Mouse (Mus musculus) A20 (cell line): ENCODE data around the gene Unc5c.

Experiments
- DNase-seq: peaks from one replicate; pipeline ENCODE4 v3.0.0-alpha.2; 2011; ENCODE audit warnings: low read depth, low spot score

The Unc5c gene

DNA sequence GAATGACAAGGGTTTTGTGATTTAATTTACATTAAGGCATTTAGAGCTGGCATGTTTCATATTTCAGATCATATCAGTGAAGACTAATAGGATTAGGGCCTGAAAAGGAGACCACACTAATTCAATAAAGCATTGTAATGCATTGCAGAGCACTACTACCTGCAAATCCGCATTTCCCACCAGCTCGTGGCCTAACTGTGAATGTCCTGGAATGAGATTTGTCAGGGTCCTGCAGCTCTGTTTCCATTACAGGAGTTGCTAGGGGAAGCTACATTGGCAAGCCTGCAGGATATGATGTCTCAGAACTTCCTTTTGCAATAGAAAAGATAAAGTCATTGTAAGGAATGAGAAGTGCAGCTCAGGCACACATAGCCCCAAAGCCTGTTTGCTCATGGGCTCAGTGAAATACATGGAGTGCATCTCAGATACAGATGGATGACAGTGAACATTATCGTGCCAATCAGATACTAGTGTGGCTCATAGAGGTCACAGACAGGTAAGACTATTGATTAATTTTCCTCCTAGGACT is 236.4 kb downstream of the Unc5c start:
- no peak for DNase-seq

DNA sequence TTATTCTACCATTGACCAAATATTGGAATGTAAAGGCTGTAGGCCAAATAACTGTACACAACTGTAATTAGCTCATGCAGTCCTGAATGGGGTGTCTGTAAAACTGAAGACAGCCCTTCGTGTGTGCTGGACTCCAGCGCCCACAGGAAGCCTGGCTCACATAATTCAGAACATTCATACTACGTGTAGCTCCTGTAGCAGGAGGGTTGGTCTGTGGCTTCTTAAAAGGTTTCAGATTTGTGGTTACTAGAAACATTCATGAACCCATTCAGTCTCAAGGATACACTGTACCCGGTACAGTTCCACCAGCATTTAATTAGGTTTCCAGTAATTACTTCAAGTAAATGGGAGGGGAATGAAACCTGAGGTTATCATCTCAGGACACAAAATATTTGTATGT is 246.6 kb downstream of the Unc5c start:
- no peak for DNase-seq

DNA sequence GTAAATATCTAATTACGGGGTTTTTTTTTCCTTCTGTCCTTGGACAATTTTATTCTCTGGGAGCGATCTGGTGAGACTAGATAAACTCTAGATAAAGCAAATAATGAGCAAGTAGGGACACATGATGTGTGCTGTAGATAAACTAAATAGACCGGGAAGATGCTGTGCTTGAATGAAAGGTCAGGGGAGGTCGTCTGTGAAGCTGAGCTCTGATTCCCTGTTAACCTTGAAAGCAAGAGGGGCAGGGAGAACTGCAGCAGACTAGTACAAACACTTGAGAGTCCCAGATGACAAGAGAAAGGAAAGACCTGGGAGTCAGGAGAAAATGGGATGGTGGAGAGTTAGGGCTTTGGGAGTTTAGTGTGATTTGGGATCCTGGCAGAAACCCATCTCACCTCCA is 251.4 kb downstream of the Unc5c start:
- DNase-seq, result no peak

DNA sequence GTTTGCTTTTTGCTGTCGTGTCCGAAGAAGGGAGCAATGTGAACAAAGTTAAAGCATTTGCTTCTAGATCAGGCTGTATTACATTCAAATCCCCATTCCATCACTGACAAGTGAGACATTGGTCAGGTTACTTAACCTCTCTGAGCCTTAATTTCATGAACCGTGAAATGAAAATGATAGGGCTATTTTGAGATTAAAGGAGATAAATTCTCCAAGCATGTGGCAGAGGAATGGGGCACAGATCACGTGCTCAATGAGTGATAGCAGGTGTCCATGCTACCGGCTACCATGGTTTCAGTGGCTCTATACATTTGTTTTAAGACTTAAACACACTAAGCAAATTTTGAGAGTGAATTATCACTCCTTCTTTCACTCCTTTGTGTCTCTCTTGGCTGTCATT is 254.0 kb downstream of the Unc5c start:
- no peak for DNase-seq

DNA sequence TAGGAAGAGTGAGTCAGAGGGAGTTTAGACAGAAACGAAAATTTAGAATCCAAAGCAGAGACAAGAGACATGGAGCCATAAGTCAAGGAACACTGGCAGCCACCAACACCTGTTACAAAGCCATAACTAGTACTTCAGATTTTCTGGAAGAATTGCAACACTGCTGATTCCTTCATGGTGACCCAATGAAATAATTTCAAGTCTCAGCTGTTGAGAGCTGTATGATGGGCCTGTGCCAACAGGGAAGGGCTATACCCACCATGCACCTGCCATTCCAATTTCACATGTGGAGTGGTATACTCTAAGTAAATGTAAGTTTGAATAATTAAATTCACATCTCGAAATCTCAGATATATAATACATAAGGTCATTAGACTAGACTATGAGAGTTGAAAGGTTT is 259.5 kb downstream of the Unc5c start:
- no peak for DNase-seq

DNA sequence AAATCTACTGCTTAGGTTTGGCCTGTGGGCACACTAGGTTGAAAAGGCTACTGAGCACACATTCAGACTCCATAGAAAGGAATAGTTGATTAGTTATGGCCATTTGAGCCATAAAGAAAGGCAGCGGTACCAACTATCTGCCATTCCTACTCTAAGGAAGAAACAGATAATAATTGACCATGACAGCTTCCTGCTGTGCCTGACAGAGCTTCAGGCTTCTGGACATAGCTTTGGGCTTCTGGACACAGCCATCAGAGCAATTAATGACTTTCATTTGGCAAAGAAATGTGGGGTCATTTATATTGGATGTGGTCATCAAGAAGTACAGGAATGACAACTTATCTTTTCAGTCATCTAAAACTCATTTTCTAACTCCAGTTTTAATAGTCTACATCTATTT is 260.4 kb downstream of the Unc5c start:
- no peak for DNase-seq

DNA sequence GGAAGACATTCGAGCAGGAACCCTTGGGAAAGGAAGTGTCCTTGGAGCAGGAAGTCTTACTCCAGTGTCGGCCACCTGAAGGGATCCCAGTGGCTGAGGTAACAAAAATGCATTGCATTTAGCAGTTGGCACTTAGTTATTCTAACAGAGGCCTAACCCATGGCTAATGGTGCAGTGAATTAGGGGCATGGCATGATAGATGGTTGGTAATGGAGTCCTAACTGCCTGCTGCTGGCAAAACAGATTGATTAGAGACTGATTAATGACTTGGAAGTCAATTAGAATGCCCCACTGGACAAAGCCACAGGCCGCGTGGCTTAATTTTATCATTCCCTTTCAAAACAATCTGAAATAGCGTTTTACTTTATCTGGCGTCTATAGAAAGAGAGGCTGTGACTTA is 268.8 kb downstream of the Unc5c start:
- no peak for DNase-seq

DNA sequence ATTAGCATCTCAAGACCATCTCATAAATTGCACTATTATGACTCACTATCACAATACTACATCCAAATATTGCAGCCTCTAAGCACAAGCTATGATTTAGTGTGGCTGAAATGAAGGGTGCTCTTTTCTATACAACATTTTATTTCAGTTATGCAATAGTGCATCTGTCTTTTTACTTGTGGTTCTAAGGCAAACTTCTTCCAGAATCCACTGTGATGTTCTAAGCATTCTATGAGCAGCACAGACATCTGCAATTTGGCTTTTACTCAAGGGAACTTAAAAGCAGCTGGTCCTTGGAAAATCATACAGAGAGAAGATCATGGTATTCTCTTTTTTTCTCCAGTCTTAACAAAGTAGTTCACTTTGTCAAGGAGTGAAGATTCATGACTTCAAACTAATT is 270.3 kb downstream of the Unc5c start:
- DNase-seq, result no peak

DNA sequence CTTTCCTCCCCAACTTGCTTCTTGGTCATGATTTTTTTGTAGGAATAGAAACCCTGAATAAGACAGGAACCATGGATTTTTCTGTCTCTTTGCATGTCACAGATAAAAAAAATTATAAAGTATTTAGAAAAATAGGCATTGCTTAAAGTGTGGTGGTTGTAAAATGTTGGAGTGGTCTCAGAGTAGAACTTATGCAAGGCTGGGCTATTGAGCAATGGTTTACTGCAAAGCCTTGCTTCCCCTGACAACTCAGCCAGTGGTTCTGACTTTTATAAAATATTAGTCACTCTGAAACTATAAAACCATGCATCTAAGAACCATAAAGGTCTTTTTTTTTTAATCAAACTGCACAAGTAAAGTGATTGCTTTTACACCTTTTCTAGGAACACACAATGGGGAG is 280.3 kb downstream of the Unc5c start:
- no peak for DNase-seq

DNA sequence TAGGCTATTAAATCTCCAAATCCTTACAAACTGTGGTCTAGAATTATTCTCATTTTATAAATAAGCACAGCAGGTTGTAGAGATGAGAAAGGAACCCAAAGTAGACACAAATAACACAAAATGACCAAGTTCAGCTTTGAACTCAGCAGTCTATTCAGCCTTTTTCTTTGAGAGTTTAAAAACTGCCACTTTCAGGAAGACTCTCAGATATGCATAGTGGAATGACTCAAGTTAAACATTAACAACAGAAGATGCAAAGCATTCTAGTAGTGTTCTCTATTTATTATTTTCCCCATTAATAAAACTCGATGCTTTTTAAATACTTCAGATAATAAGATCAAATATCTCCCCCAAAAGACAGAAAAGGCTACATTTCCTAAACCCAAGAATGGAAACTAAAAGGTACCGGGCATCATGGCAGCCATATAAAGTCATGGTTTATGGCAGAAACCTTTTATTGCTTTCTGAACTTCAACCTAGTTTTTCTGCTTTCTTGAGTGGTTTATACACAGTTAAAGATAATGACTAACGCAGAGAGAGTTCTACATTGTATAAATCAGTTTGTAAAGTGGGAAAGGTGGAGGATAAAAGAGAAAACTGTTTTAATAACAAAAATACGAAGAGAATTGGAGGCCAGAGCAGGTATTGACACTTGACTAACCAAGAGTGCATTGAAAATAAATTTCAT is 283.8 kb downstream of the Unc5c start:
- no peak for DNase-seq

DNA sequence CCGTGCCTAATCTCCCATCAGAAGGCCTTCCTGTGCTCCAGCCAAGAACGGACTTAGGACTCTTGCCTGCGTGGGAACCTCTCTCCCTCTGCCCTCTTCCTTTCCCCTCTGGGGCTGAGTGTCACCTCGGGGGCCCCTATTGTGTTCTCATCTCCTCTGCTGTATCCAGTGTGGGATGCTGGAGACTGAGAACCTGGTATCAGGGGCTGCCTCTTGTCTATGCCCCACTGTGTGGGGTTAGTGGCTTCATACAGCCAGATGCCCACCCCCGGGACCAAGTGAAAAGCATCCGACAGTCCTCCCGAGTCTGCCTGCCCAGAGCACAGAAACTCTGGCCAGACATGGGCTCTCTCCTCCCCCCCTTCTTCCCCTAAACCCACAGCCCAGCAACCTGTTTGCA is 287.2 kb downstream of the Unc5c start:
- DNase-seq, result no peak

DNA sequence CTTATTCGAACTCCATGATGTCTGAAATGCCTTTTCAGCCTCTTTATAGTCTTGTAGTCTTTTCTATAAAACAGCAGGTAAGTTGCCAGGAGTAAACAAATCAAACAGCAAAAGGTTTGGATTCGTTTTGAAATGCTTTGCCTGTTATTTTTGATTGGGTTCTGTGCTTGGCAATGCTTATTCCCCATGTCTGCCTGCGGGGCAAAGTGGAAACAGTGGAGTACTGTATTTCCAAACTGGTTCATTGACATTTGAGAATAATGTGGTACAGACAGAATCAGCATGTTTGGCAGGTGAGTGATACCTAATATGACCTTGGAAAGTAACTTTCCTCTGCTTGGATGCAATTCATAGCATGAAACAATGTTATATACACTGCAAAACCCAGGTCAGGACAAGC is 292.2 kb downstream of the Unc5c start:
- DNase-seq, result no peak

DNA sequence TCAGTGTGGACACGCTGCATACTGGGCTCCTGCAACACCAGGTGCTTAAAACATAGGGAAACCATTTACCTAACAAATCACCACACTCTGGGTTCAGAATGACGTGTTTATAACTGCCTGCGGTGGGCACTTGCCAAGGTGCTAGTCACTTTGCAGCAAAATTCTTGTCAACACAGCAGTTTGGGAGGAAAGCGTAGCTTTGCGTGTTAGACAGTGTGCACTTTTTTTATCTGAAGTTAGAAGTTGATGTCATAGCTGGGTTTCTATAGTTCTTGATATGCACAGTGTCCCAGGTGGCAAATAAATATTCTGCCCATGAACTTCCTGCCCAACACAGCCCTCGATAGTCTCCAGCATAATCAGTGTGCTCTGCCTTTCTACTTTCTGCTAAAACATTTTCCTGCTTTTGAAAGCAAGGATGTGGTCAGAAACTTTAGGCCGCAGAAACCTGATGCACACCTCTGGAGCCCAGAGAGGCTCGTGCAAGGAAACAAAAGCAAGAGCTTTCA is 313.4 kb downstream of the Unc5c start:
- DNase-seq, result no peak

DNA sequence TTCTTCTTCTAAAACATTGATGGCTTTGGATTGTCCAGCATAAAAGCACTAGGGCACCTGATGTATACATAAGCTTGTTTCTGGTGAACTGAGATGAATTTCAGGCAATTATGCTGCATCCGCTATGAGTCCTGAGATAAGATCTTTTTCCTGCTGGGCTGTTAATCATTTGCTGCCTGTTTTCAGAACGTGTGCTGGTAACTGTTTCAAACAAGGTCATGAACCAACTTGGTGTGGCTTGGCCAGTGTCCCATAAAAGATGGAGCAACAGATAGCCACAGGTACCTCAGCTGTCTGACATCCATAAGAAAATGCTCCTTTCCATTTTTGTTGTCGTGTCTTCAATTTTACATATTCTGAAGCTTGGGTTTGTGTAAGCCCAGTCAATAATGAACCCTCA is 314.2 kb downstream of the Unc5c start:
- no peak for DNase-seq

DNA sequence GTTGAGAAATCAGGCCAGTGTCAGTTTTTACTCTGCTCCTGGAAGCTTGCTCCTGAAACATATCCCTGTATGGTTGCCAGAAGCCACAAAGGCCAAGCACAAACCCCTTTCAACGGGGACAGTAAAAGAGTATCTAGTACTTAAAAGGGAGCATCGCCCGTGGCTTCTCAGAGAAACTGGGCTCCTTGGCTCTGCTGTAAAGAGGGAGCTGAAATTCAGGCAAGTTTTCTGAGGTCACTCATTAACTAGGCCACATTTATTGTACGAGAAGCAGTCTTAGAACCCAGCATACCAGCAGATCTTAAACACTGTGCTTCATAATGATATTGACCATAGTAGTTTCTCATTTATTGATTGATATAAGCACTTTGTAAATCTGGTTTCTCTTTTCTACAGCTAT is 317.5 kb downstream of the Unc5c start:
- no peak for DNase-seq

DNA sequence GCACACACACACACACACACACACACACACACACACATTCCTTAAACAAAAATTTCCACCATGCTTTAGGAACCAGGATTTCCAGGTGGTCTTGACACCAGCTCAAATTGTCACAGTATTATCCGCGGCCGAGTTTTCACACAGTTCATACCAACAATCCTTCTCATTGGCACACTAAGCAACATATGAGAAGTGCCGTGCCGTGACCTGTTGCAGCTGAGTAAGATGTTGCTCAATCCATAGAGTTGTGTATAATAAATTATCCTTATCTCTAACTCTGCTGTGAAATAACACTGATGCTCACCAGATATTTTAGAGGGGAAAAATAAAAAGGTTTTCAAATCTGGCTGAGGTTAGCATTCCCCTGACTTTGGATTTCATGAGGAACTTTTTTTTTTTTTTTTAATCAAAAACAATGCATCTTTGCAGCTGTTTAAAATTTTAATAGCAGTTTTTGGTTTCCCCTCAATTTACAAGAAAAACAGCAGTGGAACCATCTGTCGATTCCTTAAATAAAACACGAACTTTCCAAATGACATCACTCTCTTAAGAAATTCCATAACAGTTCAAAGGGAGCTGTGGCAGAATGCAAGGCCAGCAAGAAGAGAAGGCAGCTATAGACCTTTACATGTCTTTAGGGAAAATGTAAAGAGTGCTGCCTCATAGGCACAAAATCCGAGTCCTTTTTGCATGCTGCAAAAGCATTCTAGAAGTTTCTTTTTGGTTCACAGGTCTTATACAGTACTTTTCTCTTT is 326.2 kb downstream of the Unc5c start:
- no peak for DNase-seq

DNA sequence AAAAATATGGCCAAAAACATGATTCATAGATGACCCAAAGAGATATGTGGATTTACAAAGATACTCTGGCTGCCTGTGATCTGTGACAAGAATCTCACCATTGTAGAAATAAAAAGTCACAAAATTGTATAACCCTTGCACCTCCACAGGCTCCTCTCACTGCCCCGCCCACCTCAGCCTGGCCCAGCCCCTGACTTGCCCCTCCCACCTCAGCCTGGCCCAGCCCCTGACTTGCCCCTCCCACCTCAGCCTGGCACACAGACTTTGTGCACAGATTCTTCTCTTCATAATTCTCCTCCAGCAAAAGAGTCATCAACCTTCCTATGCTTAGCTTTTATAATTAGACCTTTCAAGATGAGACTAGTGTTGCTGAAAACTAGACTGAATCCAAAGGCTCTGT is 327.1 kb downstream of the Unc5c start:
- DNase-seq, result no peak

DNA sequence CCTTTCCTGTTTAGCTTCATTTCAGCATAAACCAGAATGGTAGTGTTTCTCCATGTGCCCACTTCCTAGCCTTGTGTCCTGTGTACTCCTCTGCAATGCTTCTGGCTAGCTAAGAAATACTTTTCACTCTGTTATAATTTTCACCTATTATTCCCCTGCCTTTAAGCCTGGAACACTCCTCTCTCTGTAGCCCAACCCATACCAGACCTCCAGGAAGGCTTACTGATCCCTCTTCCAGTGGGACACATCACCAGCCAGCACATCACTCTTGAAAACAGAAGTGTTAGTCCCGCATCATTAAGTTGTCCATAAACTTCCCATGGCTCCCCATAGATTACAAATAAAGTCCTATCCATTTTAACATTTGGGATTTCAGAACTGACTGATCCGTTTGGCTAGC is 328.7 kb downstream of the Unc5c start:
- no peak for DNase-seq

DNA sequence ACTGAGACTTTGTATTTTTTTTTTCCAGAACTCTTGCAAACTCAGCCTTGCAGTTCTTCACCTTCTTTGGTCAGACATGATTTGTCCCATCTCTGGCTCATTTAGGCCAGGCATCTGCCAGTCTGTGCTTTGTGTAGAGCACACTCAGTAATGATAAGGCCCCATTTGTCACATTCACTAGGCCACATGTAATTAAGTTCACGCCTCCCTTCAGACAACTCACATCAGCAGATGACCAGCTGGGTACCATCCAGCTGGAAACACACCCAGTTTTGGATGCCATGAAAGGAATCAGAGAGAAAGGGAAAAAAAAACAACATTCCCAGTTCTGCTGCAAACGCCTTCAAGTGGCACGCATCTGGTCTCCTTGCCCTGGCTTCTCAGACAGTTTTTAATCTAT is 329.4 kb downstream of the Unc5c start:
- no peak for DNase-seq

DNA sequence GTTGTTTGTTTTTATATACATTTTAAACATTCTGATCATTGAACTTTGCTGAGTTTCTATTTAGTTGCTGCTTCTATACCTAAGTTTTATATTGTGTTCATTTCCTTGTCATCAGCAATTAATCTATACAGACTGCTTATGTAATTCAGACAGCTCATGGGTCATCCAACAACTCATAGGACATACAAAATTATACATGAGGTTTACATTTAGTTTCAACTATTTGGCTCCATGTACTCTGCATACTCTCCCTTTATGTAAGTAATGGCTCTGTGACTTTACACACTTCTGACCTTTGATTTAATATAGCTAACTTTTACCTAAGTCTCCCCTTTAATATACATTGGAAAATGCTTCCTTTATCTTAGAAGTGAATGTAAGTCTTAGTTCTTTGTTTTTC is 332.4 kb downstream of the Unc5c start:
- DNase-seq, result no peak

DNA sequence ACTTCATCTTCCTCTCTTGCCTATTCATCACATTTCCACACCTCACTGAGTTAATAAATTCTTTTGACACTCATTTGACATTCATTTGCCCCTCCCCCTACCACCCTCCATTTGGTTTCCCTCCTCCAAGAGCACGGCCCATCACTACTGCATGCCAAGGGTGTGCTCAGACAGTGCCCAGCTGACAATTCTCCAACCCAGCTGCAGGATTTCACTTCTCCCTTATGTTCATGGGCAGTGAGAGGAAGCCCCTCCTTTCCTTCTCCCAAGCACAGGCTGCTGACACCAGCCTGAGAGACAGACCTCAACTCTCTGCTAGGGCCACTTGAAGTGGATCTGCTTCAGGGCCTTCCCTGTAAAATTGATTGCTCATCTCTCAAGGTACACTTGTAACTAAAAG is 332.8 kb downstream of the Unc5c start:
- DNase-seq, result no peak

DNA sequence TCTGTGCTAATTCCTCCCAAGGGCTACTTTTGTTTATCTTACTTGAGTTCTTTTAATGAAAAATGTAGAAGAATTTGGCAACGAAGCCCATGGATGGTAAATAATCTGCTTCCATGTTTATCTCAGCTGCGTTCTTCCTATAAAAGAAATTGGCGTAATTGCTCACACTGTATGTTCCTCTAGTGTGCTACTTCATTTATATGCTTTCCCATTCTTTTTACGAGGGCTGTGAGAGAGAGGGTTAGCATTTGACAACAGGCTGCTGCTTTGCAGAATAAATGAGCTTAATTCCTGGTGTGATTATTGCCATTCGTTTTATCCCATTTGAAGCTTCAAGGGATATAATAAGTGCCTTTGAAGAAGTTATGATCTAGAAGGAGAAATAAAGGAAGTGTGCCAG is 339.1 kb downstream of the Unc5c start:
- no peak for DNase-seq

DNA sequence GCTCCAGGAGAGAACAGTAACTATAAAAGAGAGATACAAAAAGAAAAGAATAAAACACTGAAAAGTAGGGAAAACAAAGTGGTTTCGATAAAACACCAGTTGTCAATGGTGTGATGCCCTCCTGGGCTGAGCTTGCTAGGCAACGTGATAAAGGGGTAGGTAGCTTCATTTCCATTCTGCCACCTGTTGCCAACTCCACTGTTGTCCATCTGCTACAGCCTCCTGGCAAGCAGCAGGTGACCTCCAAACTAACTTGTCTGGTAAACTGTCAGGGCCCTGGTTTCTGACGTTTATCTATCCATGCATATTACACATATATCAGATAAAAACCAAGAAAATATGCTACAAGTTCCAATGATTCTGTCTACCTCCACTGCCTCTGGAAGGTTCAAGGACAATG is 344.6 kb downstream of the Unc5c start:
- no peak for DNase-seq
